Mouse (Mus musculus) c-Kit-positive CD71-positive TER-119-negative erythroid progenitor cells, embryonic 14.5 days (primary cell): ENCODE data around the gene Tmem206.
A peak's percentile ranks its signal among the peaks of the same experiment; 100 is the strongest.

ENCODE experiments used
- DNase-seq: peaks from one replicate; pipeline ENCODE4 v3.0.0-alpha.2; 2013; ENCODE audit warnings: low read depth

The Tmem206 gene

GRCm38 (mm10) chr1:191325726-191326232 lies at the start of gene Tmem206:
TSS of gene Tmem206 (plus strand) at chr1:191325912.
- peak; percentile 92 for DNase-seq

- DNase-seq: no peak
These were observed 49.5 kb upstream of the Tmem206 start for GRCm38 (mm10) chr1:191276181-191276580.

GRCm38 (mm10) chr1:191277549-191278059 lies 48.1 kb upstream of the Tmem206 start:
- no peak for DNase-seq

- DNase-seq: no peak
These were observed 47.4 kb upstream of the Tmem206 start for GRCm38 (mm10) chr1:191278324-191278723.

- DNase-seq: no peak
These were observed 44.5 kb upstream of the Tmem206 start for GRCm38 (mm10) chr1:191281171-191281570.

GRCm38 (mm10) chr1:191282319-191282718 lies 43.4 kb upstream of the Tmem206 start:
- no peak for DNase-seq

GRCm38 (mm10) chr1:191283110-191284040 lies 42.3 kb upstream of the Tmem206 start:
- DNase-seq: no peak

GRCm38 (mm10) chr1:191284502-191284901 lies 41.2 kb upstream of the Tmem206 start:
- DNase-seq: no peak

- DNase-seq: peak; percentile 59
These were observed 37.0 kb upstream of the Tmem206 start for GRCm38 (mm10) chr1:191288762-191289161.

GRCm38 (mm10) chr1:191292348-191292747 lies 33.4 kb upstream of the Tmem206 start:
- DNase-seq: no peak

- no peak for DNase-seq
These were observed 32.7 kb upstream of the Tmem206 start for GRCm38 (mm10) chr1:191293051-191293450.

- no peak for DNase-seq
These were observed 31.5 kb upstream of the Tmem206 start for GRCm38 (mm10) chr1:191293996-191294795.

GRCm38 (mm10) chr1:191295784-191296183 lies 29.9 kb upstream of the Tmem206 start:
- DNase-seq: no peak

- no peak for DNase-seq
These were observed 29.3 kb upstream of the Tmem206 start for GRCm38 (mm10) chr1:191296445-191296844.

GRCm38 (mm10) chr1:191298304-191298703 lies 27.4 kb upstream of the Tmem206 start:
- DNase-seq: no peak

GRCm38 (mm10) chr1:191299215-191299942 lies 26.3 kb upstream of the Tmem206 start:
- DNase-seq: no peak

- DNase-seq: no peak
These were observed 23.8 kb upstream of the Tmem206 start for GRCm38 (mm10) chr1:191301903-191302302.

GRCm38 (mm10) chr1:191303736-191304135 lies 22.0 kb upstream of the Tmem206 start:
- no peak for DNase-seq

GRCm38 (mm10) chr1:191304216-191304615 lies 21.5 kb upstream of the Tmem206 start:
- DNase-seq: no peak

GRCm38 (mm10) chr1:191305610-191306009 lies 20.1 kb upstream of the Tmem206 start:
- DNase-seq: no peak

- DNase-seq: no peak
These were observed 19.4 kb upstream of the Tmem206 start for GRCm38 (mm10) chr1:191306316-191306715.
